Mouse (Mus musculus) liver, postnatal 0 days (tissue): ENCODE data around the gene Pde4d.

Experiments used
- CTCF ChIP-seq: sonication (generic); IDR thresholded peaks from 2 replicates; pipeline ENCODE4 v1.5.1; 2016; ENCODE audit warnings: antibody characterized with exemption, low read depth
- EP300 ChIP-seq: IDR thresholded peaks from 2 replicates; pipeline ENCODE4 v1.6.1; 2016; ENCODE audit warnings: antibody characterized with exemption, low read depth, mild to moderate bottlenecking

- TF ChIP-seq EP300 (no peak), CTCF (no peak)
These were observed 991.7 kb downstream of the Pde4d start for GRCm38 (mm10) chr13:109441401-109441973.
